Mouse (Mus musculus) hindbrain, embryonic 11.5 days (tissue): ENCODE results near the gene Sept7. TPM values are rescaled to one million over a fixed set of nuclear protein-coding genes. Genes with fewer than 3 reads are reported as not detected.

Experiments
- ATAC-seq: fragments of 200-750 bp; cut with Nextera tagmentation; 2 replicates; pipeline ENCODE4 v1.8.0; 2017; ENCODE audit warnings: mild to moderate bottlenecking, moderate TSS enrichment, moderate library complexity; ENCODE audit not compliant: low FRiP score
- DNase-seq: peaks from one replicate; pipeline ENCODE4 v3.0.0-alpha.2; 2015; ENCODE audit warnings: low spot score
- H3K27ac ChIP-seq: fragments of 300-500 bp; sonication (generic); 2 replicates; pipeline ENCODE4 v1.5.1; 2014; ENCODE audit warnings: mild to moderate bottlenecking, low read depth, low read length
- H3K27me3 ChIP-seq: fragments of 300-500 bp; sonication (generic); 2 replicates; pipeline ENCODE4 v1.6.1; 2014; ENCODE audit warnings: mild to moderate bottlenecking, low read length, moderate library complexity, mixed read lengths; ENCODE audit not compliant: control insufficient read depth, insufficient read depth
- H3K36me3 ChIP-seq: fragments of 300-500 bp; sonication (generic); 2 replicates; pipeline ENCODE4 v1.6.1; 2014; ENCODE audit warnings: mild to moderate bottlenecking, low read length, moderate library complexity, mixed read lengths; ENCODE audit not compliant: control insufficient read depth, insufficient read depth
- H3K4me1 ChIP-seq: fragments of 300-500 bp; sonication (generic); replicated peaks from 2 replicates; pipeline ENCODE4 v1.6.1; 2014; ENCODE audit warnings: low read length, mixed read lengths; ENCODE audit not compliant: control insufficient read depth, insufficient read depth
- H3K4me2 ChIP-seq: fragments of 300-500 bp; sonication (generic); replicated peaks from 2 replicates; pipeline ENCODE4 v1.6.1; 2014; ENCODE audit warnings: mild to moderate bottlenecking, low read depth, low read length
- H3K4me3 ChIP-seq: fragments of 300-500 bp; sonication (generic); 2 replicates; pipeline ENCODE4 v1.5.1; 2014; ENCODE audit warnings: low read depth, low read length
- H3K9ac ChIP-seq: fragments of 300-500 bp; sonication (generic); 2 replicates; pipeline ENCODE4 v1.6.1; 2014; ENCODE audit warnings: low read depth, low read length
- H3K9me3 ChIP-seq: fragments of 300-500 bp; sonication (generic); 2 replicates; pipeline ENCODE4 v1.6.1; 2016; ENCODE audit warnings: low read length; ENCODE audit not compliant: control insufficient read depth
- WGBS: fragments of 180-500 bp; shearing (Covaris S2); extraction: QIAGEN DNeasy Blood & Tissue Kit; methylation state at CpG from one replicate; pipeline ENCODE4 v1.1.7; 2014; 5-methylcytosine and 5-hydroxymethylcytosine counted together
- polyA plus RNA-seq: library from polyadenylated mRNA; unstranded; fragments of >200 nt; fragmentation: Nextera tagmentation; extraction: Ambion mirVana; gene quantifications from 2 replicates; pipeline ENCODE4 v1.2.1, GENCODE M21; 2014

Sept7 gene
- polyA plus RNA-seq, 1 experiment from 2014 or later, result 290 TPM

DNA sequence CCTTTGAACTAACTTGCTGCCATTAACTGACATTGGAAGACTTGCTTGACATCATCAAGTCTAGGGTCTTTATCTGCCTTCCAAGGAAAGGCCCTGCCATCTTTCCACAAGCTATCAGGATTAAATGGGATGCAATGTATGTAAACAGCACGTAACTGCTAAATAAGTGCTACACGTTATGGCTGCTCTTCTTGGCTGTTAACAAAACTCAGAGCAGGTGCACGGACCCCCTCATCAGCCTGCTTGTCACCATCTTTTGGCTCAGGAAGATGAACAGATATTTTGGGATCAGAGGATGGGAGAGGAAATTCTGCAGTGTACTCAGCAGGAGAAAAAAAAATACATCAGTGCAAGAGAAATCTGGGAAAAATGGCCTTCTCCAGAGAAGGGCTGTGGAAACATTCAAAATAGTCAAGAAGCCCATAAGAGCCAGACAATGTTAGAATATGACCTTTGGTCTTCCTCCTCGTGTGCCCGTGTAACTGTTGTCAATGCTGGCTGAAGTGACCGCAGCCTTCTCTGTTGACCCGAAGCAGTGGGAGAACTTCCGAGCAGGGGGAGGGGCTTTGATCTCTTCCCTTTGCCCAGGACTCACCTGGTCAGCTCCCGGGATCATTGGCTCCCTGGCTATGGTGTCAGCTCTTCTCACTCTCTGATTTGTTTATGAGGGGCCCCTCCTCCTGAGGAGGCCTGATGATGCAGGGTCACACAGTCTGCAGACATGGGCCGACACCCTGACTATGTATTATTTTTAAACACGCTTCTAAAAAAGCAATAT lies 76.9 kb downstream of the Sept7 start:
- no peaks in the 10 kb centered on the region for H3K4me1 ChIP-seq
- H3K36me3 ChIP-seq, result no peaks in the 10 kb centered on the region
- DNase-seq, result no peak
- H3K27me3 ChIP-seq, result no peaks in the 10 kb centered on the region
- 82% methylated on average over 11 of the region's 11 CpGs for WGBS
- no peaks in the 10 kb centered on the region for H3K9me3 ChIP-seq
- H3K27ac ChIP-seq, result no peak overlapping the region
- H3K9ac ChIP-seq, result no peak overlapping the region
- H3K4me3 ChIP-seq, result no peak overlapping the region
- no peak for ATAC-seq
- no peak overlapping the region for H3K4me2 ChIP-seq

DNA sequence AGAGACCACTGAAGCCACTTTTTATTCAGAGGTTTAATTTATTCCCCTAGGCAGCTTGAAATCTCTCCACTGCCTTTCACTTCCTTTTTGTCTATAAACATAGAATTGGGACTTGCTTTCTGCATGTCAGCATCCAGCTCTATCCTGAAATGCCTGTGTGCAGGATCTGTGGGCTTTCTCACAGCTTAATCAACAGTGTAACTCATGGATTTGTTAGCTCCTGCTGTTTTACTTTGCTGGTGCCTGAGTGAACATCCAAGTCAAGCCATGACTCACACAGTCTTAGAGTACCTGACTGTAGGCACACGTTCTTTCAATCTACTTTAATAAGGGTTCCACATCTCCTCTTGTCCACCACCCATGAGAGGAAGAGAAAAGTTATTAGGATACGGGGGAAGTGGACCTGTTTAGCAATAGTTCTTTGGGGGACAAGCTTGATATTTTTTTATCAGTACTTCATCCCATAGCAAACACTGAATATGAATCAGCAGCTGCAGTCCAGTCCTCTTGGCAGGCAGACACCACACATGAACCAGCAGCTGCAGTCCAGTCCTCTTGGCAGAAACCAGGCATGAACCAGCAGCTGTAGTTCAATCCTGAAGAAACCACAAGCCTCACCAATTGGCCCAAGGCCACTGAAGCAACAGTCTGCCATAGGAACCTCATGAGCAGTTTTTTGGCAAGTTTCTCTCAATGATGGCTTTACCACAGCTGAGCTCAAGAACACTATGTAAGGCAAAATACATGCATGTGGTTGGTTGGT lies 85.4 kb downstream of the Sept7 start:
- Histone ChIP-seq H3K4me1 (no peaks in the 10 kb centered on the region), H3K27me3 (no peaks in the 10 kb centered on the region), H3K4me3 (no peak overlapping the region), H3K9me3 (no peaks in the 10 kb centered on the region), H3K4me2 (no peak overlapping the region), H3K27ac (no peak overlapping the region), H3K9ac (no peak overlapping the region), H3K36me3 (no peaks in the 10 kb centered on the region)
- ATAC-seq (no peak), DNase-seq (no peak)
- WGBS, result 80% methylated on average over 2 of the region's 2 CpGs

DNA sequence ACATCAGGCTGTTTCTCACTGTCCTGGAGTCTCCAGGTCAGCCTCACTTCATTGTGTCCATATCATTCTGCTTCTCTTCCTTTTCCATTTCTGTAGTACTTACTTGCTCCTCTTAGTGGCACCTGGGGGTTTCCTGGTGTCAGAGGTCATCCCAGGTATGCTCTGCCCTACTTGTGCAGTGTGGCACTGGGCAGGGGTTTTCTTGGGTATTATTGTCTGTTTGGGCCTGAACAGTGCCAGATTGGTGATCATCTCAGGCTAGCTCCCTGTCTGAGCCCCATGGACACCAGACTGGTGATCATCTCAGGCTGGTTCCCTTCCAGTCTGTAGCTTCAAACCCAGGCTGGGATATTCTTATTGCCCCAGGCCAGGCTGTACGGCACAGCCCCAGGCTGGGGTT lies 88.2 kb downstream of the Sept7 start:
- ATAC-seq (no peak), DNase-seq (no peak)
- H3K9me3 ChIP-seq, result no peaks in the 10 kb centered on the region
- WGBS, result 92% methylated on average over 1 of the region's 1 CpGs
- H3K4me3 ChIP-seq, result no peak overlapping the region
- no peak overlapping the region for H3K9ac ChIP-seq
- no peak overlapping the region for H3K4me2 ChIP-seq
- no peaks in the 10 kb centered on the region for H3K27me3 ChIP-seq
- no peak overlapping the region for H3K27ac ChIP-seq
- H3K4me1 ChIP-seq, result no peaks in the 10 kb centered on the region
- no peaks in the 10 kb centered on the region for H3K36me3 ChIP-seq

DNA sequence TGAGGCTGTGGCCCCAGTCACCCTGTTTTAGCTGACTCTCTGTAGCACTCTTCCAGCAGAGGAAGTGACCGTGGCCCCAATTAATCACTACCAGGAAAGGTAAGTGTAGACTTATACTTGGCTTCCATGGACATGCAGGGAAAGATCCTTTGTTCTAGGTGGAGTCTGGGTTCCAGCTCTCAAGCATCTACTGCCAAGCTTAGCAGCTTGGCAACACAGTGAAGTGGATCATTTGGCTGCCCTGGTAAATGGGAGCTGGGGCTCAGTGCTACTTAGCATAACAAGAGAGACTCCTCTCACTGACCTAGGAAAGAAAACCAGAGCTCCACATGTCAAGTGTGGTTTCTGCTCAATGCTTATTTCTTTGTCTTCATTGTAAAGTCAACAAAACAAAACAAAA lies 101.5 kb downstream of the Sept7 start:
- H3K9ac ChIP-seq, result no peak overlapping the region
- WGBS, result 93% methylated on average over 1 of the region's 1 CpGs
- no peaks in the 10 kb centered on the region for H3K27me3 ChIP-seq
- H3K4me2 ChIP-seq, result no peak overlapping the region
- H3K4me3 ChIP-seq, result no peak overlapping the region
- H3K27ac ChIP-seq, result no peak overlapping the region
- no peak for ATAC-seq
- no peak for DNase-seq
- no peaks in the 10 kb centered on the region for H3K4me1 ChIP-seq
- no peaks in the 10 kb centered on the region for H3K36me3 ChIP-seq
- H3K9me3 ChIP-seq, result no peaks in the 10 kb centered on the region

DNA sequence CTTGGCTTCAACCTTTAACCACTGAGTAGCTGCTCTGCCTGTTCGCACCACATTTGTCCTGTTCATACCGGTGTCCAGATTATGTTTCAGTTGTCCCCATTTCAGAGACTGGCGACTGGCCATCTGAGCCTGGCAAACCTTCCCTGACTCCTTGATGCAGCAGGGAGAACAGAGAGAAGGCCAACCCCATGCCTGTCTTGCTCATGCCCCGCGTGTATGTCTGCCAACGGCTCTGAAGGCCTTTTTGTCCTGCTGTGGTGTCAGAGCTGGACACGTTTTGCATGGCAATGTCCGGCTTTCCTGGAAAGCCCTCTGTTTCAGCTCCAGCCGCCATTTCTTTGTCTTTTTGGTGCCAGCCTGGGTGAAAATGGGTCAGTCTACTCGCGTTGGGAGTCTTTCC lies 103.6 kb downstream of the Sept7 start:
- H3K9me3 ChIP-seq, result no peaks in the 10 kb centered on the region
- ATAC-seq (no peak), DNase-seq (no peak)
- H3K4me2 ChIP-seq, result no peak overlapping the region
- WGBS, result 92% methylated on average over 11 of the region's 11 CpGs
- H3K4me1 ChIP-seq, result no peaks in the 10 kb centered on the region
- no peak overlapping the region for H3K4me3 ChIP-seq
- H3K27me3 ChIP-seq, result no peaks in the 10 kb centered on the region
- H3K36me3 ChIP-seq, result no peaks in the 10 kb centered on the region
- H3K27ac ChIP-seq, result no peak overlapping the region
- no peak overlapping the region for H3K9ac ChIP-seq

DNA sequence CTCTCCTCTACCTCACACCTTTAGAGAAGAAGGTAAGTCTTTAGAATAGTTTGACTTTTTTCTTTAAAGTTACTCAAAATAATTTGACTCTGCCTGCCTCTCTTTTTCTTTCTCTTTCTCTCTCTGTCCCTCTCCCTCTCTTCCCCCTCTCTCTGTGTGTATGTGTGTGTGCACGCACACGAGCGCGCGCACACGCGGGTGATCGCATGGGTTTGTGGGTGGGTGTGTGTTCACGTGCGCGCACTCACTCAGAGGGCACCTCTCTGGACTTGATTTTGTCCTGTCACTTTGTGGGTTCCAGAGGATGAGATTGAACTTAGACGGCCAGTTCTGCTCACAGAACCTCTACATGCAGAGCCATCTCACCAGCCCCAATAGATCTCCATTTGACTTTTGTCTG lies 105.3 kb downstream of the Sept7 start:
- H3K9me3 ChIP-seq, result no peaks in the 10 kb centered on the region
- H3K9ac ChIP-seq, result no peak overlapping the region
- DNase-seq (no peak), ATAC-seq (no peak)
- H3K4me2 ChIP-seq, result no peak overlapping the region
- no peaks in the 10 kb centered on the region for H3K4me1 ChIP-seq
- WGBS, result 98% methylated on average over 12 of the region's 12 CpGs
- no peaks in the 10 kb centered on the region for H3K27me3 ChIP-seq
- no peaks in the 10 kb centered on the region for H3K36me3 ChIP-seq
- no peak overlapping the region for H3K27ac ChIP-seq
- H3K4me3 ChIP-seq, result no peak overlapping the region

DNA sequence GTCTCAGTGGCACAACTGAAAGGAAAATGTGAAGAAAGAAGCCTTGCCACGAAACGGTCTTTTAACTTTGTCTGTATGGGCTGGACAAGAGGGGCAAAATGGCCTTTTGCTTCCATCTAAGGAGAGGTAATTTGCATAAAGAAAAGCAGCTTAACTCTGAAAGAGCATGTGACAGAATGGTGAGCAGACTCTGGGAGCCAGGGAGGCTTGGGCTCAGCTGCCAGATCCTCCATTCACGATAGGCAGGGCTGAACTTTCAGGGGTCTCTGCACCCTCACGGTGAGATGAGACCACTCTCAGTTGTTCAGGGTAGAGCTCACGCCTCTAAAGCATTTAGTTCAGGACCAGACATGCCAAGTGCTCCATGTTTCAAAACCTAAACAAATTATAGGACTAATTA lies 105.8 kb downstream of the Sept7 start:
- no peak overlapping the region for H3K9ac ChIP-seq
- DNase-seq (no peak), ATAC-seq (no peak)
- H3K9me3 ChIP-seq, result no peaks in the 10 kb centered on the region
- whole genome bisulfite sequencing, result 73% methylated on average over 5 of the region's 5 CpGs
- no peaks in the 10 kb centered on the region for H3K4me1 ChIP-seq
- H3K4me2 ChIP-seq, result no peak overlapping the region
- H3K27ac ChIP-seq, result no peak overlapping the region
- H3K4me3 ChIP-seq, result no peak overlapping the region
- H3K27me3 ChIP-seq, result no peaks in the 10 kb centered on the region
- no peaks in the 10 kb centered on the region for H3K36me3 ChIP-seq
